Mouse (Mus musculus) common myeloid progenitor, adult 5-6 weeks (primary cell): ENCODE measurements around the gene Adra1d. TPM values are rescaled to one million over a fixed set of nuclear protein-coding genes. Genes with fewer than 3 reads are reported as not detected.

Experiments
- ATAC-seq: replicated peaks from 2 replicates; pipeline ENCODE4 v1.8.0; 2016; ENCODE audit warnings: low read depth, mild to moderate bottlenecking, moderate TSS enrichment, inconsistent platforms; ENCODE audit not compliant: poor library complexity, severe bottlenecking
- total RNA-seq: library from RNA; stranded (forward); fragments of 200-1000, 187-1606 nt; gene quantifications from 2 replicates; pipeline ENCODE4 v1.2.3, GENCODE M21; 2017

Gene Adra1d
- not detected in 2 replicates for total RNA-seq

DNA sequence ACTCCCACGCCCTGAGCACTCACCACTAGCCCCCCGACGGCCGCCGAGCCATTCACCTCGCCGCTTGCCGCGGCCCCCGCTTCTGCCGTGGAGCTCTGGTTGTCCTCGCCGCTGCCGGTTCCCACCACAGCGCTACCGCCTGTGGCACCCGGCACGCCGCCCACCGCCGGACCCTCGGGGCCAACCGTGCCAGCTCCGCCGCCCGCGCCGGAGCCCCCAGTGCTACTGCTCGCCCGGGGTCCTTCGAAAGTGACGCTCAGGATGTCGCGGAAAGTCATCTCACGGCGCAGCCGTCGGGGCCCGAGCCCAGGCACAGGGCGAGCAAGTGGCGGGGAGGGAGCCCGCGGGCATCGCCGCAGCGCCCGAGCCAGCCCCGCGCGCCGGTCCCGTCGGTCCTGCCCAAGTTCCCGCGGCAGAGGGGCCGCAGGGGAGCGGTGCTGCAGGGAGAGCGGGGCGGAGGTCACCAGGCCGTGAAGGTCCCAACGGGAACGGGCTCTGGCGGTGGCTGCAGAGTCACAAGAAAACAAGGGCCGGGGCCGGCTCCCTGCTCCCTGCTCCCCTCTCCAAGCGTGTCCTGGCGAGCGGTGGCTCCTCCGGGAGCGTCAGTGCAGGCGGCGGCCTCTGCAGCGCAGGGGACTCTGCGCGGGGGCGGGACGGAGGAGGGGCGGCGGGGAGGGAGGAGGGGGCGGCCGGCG, at the start of gene Adra1d:
Gene Adra1d (minus strand): TSS at position 393 of the 695 bp plus-strand sequence.
- no peak for ATAC-seq

DNA sequence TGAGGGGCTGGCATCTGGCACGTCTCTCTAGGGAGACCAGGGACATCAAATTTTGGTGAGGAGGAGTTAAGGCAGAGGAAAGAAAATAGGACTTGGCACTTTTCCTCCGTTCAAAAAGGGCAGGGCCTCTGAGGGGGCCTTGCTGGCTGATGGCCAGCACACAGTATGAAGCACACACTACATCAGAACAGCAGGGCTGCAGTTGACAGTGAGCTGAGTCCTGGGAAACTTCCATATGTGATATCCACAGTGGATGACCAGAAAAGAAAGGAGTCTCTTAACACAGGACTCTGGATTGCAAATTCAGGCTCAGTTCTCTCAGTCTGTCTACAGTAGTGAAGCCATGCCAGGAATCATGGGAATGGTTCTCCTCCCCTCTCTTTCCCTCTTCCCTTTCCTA, 39.8 kb upstream of the Adra1d start:
- no peak for ATAC-seq

DNA sequence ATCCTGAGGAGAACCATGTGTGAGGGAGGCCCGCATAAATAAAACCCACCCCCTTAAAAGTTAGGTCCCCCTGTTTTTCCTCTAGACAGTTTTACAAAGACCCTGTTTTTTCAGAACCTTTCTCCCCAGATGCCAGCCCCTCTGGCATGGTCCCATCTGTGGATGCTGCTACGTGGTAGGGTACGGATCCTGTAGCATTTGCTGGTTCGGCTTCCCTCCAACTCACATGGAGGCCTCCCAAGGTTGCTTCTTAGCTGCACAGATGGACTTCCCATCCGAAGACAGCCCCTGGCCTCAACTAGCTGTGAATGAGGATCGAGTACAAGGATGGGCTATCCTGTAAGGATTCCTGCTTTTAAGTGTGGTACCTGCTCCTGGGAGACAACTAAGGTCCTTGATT, 32.8 kb upstream of the Adra1d start:
- no peak for ATAC-seq

DNA sequence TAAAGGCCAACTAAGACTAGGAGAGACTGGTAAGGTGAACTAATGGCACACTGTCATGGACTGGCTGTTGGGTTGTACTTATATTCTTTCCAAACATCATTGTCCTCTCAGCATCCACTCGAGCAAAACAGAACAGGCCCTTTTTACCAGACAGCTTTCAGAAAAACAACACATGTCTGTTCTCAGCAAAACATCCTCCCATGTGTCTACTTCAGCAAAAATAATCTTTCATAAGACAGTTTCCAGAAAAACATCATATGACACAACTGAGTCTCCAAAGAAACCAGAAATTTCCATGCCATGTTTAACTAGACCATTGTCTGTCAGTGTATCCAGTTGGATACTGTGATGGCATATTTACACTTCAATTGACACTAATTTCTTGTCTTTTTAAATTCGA, 25.4 kb upstream of the Adra1d start:
- no peak for ATAC-seq

DNA sequence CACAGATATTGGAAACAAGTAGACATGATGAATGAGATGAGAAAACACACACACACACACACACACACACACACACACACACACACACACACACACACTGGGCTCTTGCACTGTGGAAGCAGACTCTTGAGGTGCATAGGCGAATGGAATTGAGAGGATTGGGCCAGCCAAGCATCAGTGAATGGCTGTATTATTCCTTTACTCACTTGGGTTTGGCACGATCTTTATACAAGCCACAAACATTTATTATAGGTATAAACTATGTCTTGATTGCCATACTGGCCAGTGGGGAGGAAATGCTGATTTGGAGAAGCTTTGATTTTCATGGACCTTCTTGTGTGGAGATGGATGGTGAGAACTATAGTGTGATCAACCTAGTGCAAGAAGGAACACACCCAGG, 19.4 kb upstream of the Adra1d start:
- no peak for ATAC-seq

DNA sequence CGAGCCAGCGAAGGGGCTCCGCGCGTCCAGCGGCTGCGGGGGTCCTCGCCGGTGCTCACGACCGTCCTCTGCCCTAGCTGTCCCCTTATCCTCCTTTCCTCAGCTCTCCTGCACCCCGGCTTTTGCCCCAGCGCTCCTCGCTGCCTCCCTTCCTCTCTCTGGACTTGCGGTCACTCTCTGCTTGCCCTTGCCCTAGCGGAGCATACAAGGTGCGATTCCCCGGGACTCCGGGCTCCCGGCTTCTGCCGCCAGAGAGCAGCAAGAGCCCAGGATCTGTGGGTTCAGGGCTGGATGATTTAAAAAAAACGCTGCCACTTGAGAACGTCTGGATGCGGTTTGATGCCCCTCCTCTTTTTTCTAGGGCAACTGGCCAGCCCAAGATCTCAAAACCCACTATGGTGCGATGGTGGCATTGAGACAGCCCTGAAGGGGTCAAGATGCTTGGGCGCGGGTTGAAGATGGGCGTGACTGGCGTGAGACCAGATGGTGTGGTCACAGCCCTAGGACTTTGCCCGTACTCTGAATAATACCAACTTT, 571 bp upstream of the Adra1d start:
- ATAC-seq: peak; percentile 64

DNA sequence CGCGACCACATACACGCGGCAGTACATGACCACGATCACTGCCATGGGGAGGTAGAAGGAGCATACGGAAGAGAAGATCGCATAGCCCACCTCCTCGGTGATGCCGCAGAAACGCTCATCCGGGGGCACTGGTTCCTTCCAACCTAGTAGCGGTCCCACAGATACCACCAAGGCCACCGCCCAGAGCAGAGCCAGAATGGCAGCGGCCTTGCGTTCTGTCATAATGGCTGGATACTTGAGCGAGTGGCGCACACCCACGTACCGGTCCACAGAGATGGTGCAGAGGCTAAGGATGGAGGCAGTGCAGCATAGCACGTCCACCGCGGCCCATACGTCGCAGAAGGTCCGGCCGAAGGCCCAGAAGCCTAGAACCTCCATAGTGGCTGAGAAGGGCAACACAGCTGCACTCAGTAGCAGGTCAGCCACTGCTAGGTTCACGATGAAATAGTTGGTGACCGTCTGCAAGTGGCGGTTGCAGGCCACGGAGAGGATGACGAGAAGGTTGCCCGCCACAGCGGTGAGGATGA, 676 bp downstream of the Adra1d start:
- peak; percentile 9; the same call in 1 of the 2 replicates for ATAC-seq

DNA sequence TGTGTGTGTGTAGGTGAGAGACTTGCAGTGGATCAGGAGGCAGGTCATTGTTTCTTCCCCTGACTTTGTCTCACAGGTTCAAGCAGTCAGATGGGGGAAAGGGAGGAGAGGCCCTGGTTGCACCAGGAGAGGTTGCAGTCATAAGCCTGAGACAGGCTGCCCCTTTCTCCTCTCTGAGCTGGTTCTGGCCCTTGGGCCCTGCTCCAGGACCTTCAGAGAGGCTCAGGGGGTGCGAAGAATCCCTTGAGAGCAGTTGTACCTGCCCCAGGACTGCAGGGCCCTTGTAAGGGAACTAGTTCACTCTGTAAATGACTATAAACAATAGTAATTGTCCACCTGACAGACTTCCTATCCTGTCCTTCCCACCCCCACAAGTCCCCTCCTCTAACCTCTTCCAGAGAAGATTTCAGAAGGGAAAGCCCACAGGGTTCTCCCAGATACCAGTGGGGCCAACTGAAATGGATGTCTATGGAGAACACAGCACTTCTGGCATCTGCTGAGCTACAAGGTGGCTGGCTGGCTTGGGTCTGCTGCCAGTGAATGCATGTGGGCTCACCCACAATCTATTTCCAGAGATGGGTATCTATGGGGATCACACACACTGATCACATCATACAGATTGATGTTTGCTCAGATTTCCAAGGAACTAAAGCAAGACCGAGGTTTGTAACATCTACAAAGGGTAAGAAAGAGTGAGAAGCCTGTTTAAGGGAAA, 1.7 kb downstream of the Adra1d start:
- ATAC-seq: no peak

DNA sequence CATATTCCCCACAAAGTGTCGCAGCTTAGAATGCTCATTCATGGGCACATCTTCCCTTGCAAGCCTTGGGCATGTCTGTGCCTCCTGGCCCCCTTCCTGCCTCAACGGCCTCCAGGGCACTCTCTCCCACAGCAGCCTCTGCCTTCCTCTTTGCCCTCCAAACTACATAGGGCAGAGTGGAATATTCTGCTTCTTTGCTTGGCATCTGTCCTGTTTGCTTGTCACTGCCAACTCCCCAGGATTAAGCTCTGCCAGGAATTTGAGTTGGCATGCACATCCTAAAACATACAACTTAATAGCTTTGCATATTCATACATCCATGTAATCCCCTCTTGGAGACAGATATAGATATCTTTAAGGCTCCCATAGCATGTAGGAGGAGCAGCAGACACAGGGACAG, 4.2 kb downstream of the Adra1d start:
- ATAC-seq: no peak

DNA sequence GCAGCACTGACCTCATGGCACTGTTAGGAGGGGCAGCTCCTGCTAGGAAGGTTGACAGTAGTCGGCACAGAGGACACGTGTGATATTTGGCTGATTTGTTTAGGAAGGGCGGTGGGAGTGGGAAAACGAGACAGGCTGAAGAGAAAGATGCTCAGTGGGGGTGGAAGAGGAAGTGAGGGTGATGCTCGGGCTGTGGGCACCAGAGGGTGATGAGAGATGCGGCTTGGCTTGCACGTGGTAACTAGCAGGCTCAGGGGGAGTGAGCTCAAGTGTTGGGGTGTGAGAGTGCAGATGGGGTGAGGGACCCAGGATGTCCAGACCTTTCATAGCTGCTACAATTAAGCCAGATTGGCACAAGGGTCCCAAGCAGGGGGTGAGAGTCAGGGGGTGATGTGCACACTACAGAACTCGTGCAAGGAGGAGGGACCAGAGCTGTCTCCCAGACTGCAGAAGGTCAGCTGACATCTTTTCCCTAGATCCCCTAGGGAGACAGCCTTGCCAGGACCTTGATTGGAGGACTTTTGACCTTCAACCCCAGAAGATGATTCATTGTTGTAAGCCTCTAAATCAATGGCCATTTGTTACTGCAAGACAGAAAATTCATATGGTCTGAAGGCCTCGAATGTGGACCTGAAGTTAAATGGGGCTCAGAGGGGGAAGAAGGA, 9.2 kb downstream of the Adra1d start:
- ATAC-seq: peak; percentile 73

DNA sequence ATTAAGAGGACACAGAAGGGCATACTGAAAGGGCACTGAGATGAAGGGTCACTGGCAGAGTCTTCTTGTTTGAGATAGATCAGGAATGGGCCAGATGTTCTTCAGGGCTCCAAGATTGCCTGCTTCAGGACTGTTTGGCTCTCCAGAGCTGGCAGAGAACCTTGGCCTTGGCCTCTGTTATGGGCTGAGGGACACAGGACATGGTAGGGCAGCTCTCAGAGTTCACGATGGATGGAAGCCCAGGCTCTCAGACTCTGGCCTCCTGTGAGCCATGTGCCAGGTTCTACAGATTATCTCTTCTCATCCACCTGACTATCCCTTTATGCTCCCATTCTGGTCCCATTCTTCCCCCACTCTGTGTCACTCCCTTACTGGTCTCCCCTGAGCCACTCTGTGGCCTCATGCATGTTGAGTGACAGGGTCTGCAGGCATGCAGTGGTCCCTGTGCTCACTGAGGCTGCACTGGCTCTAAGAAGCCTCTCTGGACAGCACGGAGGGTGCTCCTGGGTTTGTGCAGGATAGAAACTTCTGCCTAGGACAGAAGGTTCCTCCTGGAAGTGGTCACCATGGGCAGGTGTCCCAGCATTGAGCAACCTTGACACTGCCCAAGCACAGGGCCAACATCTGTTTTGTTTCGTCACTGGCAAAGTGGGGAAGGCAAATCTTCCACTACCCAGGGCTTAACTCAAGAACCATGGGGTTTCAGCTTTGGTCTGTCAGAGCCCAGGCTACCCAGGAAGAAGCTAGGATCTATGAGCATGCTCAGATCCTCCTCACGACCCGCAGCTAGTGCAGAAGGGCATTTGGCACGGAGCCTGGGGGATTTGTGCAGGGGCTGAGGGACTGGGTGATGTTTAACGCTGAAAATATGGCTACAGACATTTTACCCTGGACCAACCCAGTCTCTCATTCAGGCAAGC, 10.1 kb downstream of the Adra1d start:
- peak; percentile 45 for ATAC-seq

DNA sequence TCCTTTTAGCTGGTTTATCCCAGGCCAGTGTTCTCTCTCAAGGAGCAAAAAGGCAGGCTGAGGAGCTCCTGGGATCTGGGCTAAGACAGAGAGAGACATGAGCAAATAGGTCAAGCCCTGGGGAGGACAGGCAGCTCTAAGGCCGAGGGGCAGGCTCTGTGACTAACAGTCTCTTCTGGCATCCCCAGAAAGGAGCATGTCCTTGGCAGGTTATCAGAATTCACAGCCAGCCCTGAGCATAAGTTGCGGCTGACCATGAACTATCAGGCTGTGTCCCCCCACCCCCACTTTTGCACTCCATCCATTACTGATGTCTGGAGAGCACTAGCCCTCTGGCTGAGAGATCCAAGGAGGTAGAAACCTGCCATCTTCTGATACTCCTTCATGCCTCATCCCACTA, 11.2 kb downstream of the Adra1d start:
- no peak for ATAC-seq

DNA sequence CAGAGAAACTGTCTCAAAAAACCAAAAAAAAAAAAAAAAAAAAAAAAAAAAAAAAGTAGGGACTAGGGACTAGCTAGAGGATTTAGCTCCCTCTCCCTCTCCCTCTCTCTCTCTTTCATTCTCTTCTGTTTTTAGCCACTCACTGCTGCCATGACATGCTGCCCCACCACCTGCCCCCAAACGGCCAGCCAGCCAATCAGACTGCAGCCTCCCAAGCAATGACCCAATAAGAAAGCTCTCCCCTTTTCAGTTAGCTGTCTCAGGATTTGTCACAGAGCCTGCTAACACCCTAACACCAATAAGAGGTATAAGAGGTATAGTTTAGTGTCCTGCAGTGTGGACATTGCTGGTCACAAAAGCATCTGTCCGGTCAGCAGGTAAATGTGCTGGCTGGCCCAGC, 11.6 kb downstream of the Adra1d start:
- ATAC-seq: no peak

DNA sequence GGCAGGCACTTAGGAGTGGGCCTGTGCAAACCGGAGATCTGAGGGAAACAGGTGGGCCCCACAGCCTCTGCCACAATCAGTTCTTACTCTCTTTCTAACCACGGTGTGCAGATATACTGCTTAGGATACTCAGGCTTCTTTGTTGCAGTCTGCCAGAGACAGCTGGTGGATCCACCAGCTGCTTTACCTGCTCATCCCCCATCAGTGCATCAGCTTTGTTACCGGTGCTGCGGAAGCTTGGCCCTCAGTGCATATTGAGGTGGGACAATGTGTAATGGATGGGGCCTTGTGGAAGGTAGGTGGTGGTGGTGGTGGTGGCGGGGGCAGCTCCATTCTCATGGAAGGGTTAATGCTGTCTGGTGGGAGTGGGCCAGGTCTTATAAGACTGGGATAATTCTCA, 13.0 kb downstream of the Adra1d start:
- no peak for ATAC-seq

DNA sequence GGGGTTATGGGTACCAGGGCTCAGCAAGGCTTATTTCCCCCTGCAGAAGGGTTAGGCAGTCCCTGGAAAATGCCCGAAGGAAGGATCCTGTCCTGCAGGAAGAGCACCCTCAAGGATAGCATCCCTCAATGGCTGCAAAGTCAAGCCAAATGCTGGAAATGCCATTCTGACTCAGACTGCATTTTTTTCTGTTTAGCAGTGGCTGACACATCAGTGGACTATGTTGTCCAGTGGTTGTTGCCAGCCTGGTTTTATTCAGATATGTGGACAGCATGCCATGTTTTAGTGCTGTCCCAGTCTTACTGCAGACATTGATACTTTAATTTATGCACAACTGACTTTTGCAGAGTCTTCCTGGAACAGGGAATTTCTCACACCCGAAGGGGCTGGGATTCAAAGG, 13.8 kb downstream of the Adra1d start:
- no peak for ATAC-seq

DNA sequence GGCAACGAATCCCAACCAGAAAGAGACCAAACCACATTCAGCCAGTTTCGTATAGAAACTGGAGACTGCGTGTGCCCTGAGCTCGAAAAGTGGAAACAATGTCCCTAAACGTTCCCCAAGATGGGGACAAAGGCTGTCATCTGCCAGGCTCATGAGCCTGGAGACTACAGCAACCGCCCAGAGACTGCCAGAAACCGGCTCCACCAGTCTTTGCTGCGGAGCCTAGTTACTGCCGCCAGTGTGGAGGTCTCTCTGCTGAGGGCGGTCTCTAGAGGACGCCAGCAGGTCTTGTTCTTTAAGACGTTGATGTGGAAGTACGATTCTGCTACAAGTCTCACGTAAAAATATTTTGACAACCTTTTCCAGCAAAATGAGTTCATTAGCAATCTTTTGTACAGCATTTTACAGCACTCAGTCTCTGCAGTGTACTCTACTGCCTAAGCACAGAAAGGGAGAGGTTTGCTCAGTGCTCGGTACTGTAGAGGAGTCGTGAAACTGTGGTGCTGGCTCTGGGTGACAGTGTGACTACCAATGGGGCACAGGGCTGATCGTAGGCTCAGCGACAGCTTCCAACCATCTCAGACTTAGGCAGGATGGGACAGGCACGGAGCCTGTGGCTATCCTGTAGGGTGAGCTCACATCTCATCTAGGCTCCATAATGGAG, 15.2 kb downstream of the Adra1d start:
- ATAC-seq: peak; percentile 30

DNA sequence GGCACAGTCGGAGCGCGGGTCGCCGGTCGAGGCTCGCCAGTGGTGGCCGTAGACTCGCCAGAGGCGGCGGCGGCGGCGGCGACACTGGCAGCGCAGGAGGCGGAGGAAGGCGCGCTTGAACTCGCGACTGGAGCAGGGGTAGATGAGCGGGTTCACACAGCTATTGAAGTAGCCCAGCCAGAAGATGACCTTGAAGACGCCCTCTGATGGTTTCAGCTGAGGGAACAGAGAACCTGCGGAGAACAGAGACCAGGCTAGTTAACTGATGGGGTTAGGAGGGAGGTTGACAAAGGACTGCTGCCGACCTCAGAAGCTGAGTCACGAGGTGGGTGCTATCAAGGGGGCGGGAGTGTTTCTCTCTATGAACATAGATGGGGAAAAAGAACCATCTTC, 15.8 kb downstream of the Adra1d start:
- ATAC-seq: no peak

DNA sequence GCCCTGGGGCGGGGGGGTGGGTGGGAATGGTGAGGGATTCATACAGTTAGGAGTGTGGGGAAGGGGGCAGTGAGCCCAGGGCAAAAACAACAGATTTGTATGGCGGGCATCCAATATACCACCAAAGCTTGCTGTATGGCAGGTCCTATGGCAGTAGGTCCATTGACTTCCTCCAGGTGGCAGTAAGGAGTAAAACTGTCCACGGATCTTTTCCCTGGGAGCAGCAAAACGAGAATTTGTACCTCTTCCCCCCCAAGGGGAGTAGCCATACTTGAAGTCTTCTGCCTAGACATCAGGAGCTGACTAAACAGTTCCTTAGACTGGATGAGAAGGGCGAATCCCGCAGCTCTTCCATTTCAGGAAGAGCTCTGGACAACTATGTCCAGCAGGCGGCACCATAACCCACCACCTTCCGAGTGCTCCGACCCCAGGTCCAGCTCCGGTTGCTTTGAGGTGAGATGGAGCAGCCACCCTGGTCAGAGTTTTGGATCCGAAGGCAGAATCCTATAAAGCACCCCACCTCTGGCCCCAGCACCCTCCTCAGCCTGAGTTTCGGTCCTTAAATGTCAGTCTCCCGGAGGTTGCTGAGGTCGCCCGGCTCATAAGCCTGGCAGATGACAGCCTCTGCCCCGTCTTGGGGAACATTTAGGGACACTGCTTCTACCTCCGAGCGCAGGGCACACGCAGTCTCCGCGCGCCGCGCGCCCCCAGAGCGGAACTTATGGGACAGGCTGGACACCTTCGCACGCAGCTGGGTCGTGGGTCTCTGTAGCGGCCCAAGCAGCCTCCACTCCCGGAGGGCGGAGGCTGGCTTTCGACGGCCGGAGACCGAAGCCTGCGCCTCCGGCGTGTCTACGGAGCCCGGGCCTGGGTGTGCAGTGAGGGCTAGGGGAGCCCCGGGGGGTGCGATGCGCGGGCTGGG, 16.4 kb downstream of the Adra1d start:
- ATAC-seq: peak; percentile 66
